Mouse (Mus musculus) MEL (cell line): ENCODE data around the gene Pip5k1b.

ENCODE experiments used
- BHLHE40 ChIP-seq: IDR thresholded peaks from 2 replicates; pipeline ENCODE4 v1.6.1; 2012; ENCODE audit warnings: low read depth, mild to moderate bottlenecking, inconsistent platforms, low read length, improper control_type of control experiment, borderline replicate concordance
- CTCF ChIP-seq, 3 experiments: IDR thresholded peaks in 2 of 3; conservative IDR thresholded peaks in 1 of 3; 2 replicates each; pipeline ENCODE4 v1.5.1; 2011 to 2012; ENCODE audit warnings: low read length in 3 of 3, low read depth in 2 of 3, mild to moderate bottlenecking in 2 of 3, improper control_type of control experiment in 1 of 3, inconsistent platforms in 1 of 3, mixed read lengths in 1 of 3, moderate library complexity in 1 of 3; ENCODE audit not compliant: control insufficient read depth in 1 of 3, insufficient read depth in 1 of 3, poor library complexity in 1 of 3, severe bottlenecking in 1 of 3
- EP300 ChIP-seq, 2 experiments: IDR thresholded peaks; 2 replicates each; pipeline ENCODE4 v1.6.1; 2011; ENCODE audit warnings: improper control_type of control experiment in 2 of 2, low read length in 2 of 2, low read depth in 1 of 2, mild to moderate bottlenecking in 1 of 2
- MAZ ChIP-seq: IDR thresholded peaks from 2 replicates; pipeline ENCODE4 v1.6.1; 2012; ENCODE audit warnings: low read depth, mild to moderate bottlenecking, inconsistent platforms, low read length, improper control_type of control experiment
- POLR2A ChIP-seq, 2 experiments: IDR thresholded peaks; 2 replicates each; pipeline ENCODE4 v1.6.1; 2011 to 2012; ENCODE audit warnings: low read length in 2 of 2, mild to moderate bottlenecking in 2 of 2, control low read depth in 1 of 2, improper control_type of control experiment in 1 of 2, low read depth in 1 of 2, moderate library complexity in 1 of 2; ENCODE audit not compliant: control insufficient read depth in 1 of 2, insufficient read depth in 1 of 2, poor library complexity in 1 of 2
- POLR2AphosphoS2 ChIP-seq: IDR thresholded peaks from 2 replicates; pipeline ENCODE4 v1.6.1; 2011; ENCODE audit warnings: low read length, improper control_type of control experiment
- SIN3A ChIP-seq: IDR thresholded peaks from 2 replicates; pipeline ENCODE4 v1.6.1; 2012; ENCODE audit warnings: low read length, improper control_type of control experiment, inconsistent platforms
- TCF12 ChIP-seq: IDR thresholded peaks from 2 replicates; pipeline ENCODE4 v1.6.1; 2014; ENCODE audit warnings: low read depth, mild to moderate bottlenecking, inconsistent platforms, low read length, improper control_type of control experiment, moderate library complexity
- ZC3H11A ChIP-seq: IDR thresholded peaks from 2 replicates; pipeline ENCODE4 v1.6.1; 2012; ENCODE audit warnings: low read depth, mild to moderate bottlenecking, inconsistent platforms, low read length, improper control_type of control experiment
- ZKSCAN1 ChIP-seq: IDR thresholded peaks from 2 replicates; pipeline ENCODE4 v1.6.1; 2012; ENCODE audit warnings: low read depth, mild to moderate bottlenecking, inconsistent platforms, low read length, improper control_type of control experiment, moderate library complexity
- ZMIZ1 ChIP-seq: IDR thresholded peaks from 2 replicates; pipeline ENCODE4 v1.6.1; 2012; ENCODE audit warnings: low read depth, mild to moderate bottlenecking, inconsistent platforms, low read length, improper control_type of control experiment, moderate library complexity

DNA sequence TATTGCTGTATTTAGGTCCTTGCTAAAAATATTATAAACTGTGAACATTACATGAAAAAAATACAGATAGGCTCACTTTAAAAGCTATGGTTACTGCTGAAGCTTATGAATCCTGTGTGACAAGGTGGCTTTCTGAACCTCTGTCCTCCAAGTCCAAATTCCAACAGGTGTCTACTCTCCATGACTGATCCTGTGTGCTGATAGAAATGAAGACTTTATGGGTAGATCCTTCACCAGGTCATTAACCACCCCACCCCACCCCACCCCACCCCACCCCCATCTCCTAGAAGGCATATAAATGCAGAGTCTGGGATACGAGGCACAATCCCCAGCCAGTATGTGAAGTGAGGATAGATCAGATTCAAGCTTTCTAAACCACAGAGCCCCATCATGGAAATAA is 16.6 kb downstream of the Pip5k1b start:
- TF ChIP-seq ZC3H11A (no peak), EP300 (IDR thresholded peaks at IDR 0.05; ENCODE audit: low read depth in 1 of 2, low read length in 2 of 2) (no peak), TCF12 (no peak), POLR2AphosphoS2 (no peak), SIN3A (no peak), POLR2A (IDR thresholded peaks at IDR 0.05; ENCODE audit: control insufficient read depth in 1 of 2, insufficient read depth in 1 of 2, low read depth in 1 of 2, low read length in 2 of 2, poor library complexity in 1 of 2) (no peak), BHLHE40 (no peak), ZMIZ1 (no peak), CTCF (IDR thresholded peaks at IDR 0.05 in 2 of 3, conservative IDR thresholded peaks at IDR 0.05 in 1 of 3; ENCODE audit: control insufficient read depth in 1 of 3, insufficient read depth in 1 of 3, low read depth in 2 of 3, low read length in 3 of 3, poor library complexity in 1 of 3, severe bottlenecking in 1 of 3) (no peak), MAZ (no peak), ZKSCAN1 (no peak)
